Mouse (Mus musculus) spleen, adult 2 months (tissue): Measurements from ENCODE around the gene Hmcn1.

Source experiments
- CTCF ChIP-seq: fragments of 200-500 bp; IDR thresholded peaks from 2 replicates; pipeline ENCODE4 v1.5.1; 2011; ENCODE audit warnings: mild to moderate bottlenecking, inconsistent platforms; ENCODE audit not compliant: insufficient read depth, insufficient read length, insufficient replicate concordance; ENCODE audit errors: extremely low read depth
- POLR2A ChIP-seq: fragments of 200-500 bp; IDR thresholded peaks from 2 replicates; pipeline ENCODE4 v1.6.1; 2011; ENCODE audit warnings: low read depth, low read length, inconsistent platforms

GRCm38 (mm10) chr1:150833448-150833847 lies 159.8 kb downstream of the Hmcn1 start:
- TF ChIP-seq CTCF, result no peak
- no peak for TF ChIP-seq POLR2A
